Mouse (Mus musculus): ENCODE measurements at regions not wholly inside any gene's neighbourhood (a gene's known extent, or its start where the extent isn't known, plus 50 kb on each side); places are given as distances from the start of the nearest gene placed in this dataset.

GRCm38 (mm10) chr1:35580474-35580873 lies 487.7 kb upstream of the Hs6st1 start:
- in situ Hi-C loops (cut with MboI, MseI): no loop called here

GRCm38 (mm10) chr1:35587900-35588299 lies 480.3 kb upstream of the Hs6st1 start:
- in situ Hi-C loops (cut with MboI, MseI): no loop called here

GRCm38 (mm10) chr1:35588939-35589338 lies 479.3 kb upstream of the Hs6st1 start:
- in situ Hi-C loops (cut with MboI, MseI): no loop called here

- in situ Hi-C loops (cut with MboI, MseI): no loop called here
Observed at GRCm38 (mm10) chr1:35600847-35601246, 467.4 kb upstream of the Hs6st1 start.

GRCm38 (mm10) chr1:35615131-35615530 lies 453.1 kb upstream of the Hs6st1 start:
- in situ Hi-C loops (cut with MboI, MseI): no loop called here

- in situ Hi-C loops (cut with MboI, MseI): no loop called here
Observed at GRCm38 (mm10) chr1:35619476-35619875, 448.7 kb upstream of the Hs6st1 start.

GRCm38 (mm10) chr1:35642595-35642994 lies 425.6 kb upstream of the Hs6st1 start:
- in situ Hi-C loops (cut with MboI, MseI): no loop called here

GRCm38 (mm10) chr1:35653119-35653956 lies 414.9 kb upstream of the Hs6st1 start:
- in situ Hi-C loops (cut with MboI, MseI): no loop called here

GRCm38 (mm10) chr1:35663006-35663405 lies 405.2 kb upstream of the Hs6st1 start:
- in situ Hi-C loops (cut with MboI, MseI): no loop called here

GRCm38 (mm10) chr1:35673524-35673923 lies 394.7 kb upstream of the Hs6st1 start:
- in situ Hi-C loops (cut with MboI, MseI): no loop called here

- in situ Hi-C loops (cut with MboI, MseI): no loop called here
Observed at GRCm38 (mm10) chr1:35673992-35674391, 394.2 kb upstream of the Hs6st1 start.

GRCm38 (mm10) chr1:35682511-35682949 lies 385.7 kb upstream of the Hs6st1 start:
- in situ Hi-C loops (cut with MboI, MseI): no loop called here

- in situ Hi-C loops (cut with MboI, MseI): no loop called here
Observed at GRCm38 (mm10) chr1:35685651-35686050, 382.5 kb upstream of the Hs6st1 start.

- in situ Hi-C loops (cut with MboI, MseI): no loop called here
Observed at GRCm38 (mm10) chr1:35694349-35694748, 373.9 kb upstream of the Hs6st1 start.

- in situ Hi-C loops (cut with MboI, MseI): no loop called here
Observed at GRCm38 (mm10) chr1:35694775-35695591, 373.2 kb upstream of the Hs6st1 start.

- in situ Hi-C loops (cut with MboI, MseI): no loop called here
Observed at GRCm38 (mm10) chr1:35697218-35697617, 371.0 kb upstream of the Hs6st1 start.

- in situ Hi-C loops (cut with MboI, MseI): no loop called here
Observed at GRCm38 (mm10) chr1:35697834-35698500, 370.2 kb upstream of the Hs6st1 start.

GRCm38 (mm10) chr1:35702585-35702984 lies 365.6 kb upstream of the Hs6st1 start:
- in situ Hi-C loops (cut with MboI, MseI): no loop called here

- in situ Hi-C loops (cut with MboI, MseI): no loop called here
Observed at GRCm38 (mm10) chr1:35706336-35706735, 361.9 kb upstream of the Hs6st1 start.

GRCm38 (mm10) chr1:35708176-35708788 lies 359.9 kb upstream of the Hs6st1 start:
- in situ Hi-C loops (cut with MboI, MseI): no loop called here

- in situ Hi-C loops (cut with MboI, MseI): no loop called here
Observed at GRCm38 (mm10) chr1:35709214-35709613, 359.0 kb upstream of the Hs6st1 start.

GRCm38 (mm10) chr1:35713961-35714360 lies 354.2 kb upstream of the Hs6st1 start:
- in situ Hi-C loops (cut with MboI, MseI): loop anchor here (10.0 kb wide), 1 partner anchor 271 kb away; no protein-coding TSS in a partner anchor

Data from T-helper 2 cell (primary cell).